Mouse (Mus musculus) cerebellum, postnatal 36 days (tissue): Measurements from ENCODE around the gene Slc1a7.

Source experiments
- DNase-seq, 2 experiments: peaks; one replicate each; pipeline ENCODE4 v3.0.0; 2021 to 2022; ENCODE audit warnings: mixed read lengths in 2 of 2

The Slc1a7 gene

DNA sequence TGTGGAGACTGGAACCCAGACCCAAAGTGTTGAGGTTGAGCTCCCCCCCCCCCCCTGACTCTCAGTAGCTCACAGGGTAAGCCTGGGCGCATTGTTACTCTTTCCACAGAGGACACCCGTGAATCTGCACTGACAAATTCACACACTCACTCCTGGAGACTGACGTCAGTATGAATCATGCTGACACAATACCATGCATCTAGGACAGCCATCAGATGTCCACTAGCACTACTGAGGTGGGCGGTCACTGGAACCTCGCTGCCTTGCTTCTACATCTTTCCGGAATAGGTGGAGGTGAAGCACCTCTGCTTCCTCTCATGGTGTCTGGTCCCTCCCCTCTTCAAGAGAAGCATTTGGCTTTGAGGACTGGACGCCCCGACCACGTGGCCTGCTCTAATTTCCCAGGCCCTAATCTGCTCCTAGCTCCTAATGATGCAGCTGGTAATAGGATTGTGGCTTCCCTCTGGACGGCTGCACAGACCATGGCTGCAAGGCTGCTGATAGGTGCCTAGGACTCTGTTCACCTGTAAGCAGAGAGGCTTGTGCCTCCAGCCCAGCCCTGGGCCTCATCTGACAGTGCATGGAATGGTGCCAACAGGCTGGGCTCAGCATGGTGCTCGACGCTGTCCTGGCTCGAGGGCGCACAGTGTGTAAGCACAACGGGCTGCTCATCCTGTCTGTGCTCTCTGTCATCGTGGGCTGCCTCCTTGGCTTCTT lies at the start of gene Slc1a7:
TSS of gene Slc1a7 (plus strand) at position 367 of the 717 bp plus-strand sequence.
- DNase-seq = no peak

GRCm38 (mm10) chr4:107920336-107920735 lies 47.8 kb upstream of the Slc1a7 start:
- no peak for DNase-seq

DNA sequence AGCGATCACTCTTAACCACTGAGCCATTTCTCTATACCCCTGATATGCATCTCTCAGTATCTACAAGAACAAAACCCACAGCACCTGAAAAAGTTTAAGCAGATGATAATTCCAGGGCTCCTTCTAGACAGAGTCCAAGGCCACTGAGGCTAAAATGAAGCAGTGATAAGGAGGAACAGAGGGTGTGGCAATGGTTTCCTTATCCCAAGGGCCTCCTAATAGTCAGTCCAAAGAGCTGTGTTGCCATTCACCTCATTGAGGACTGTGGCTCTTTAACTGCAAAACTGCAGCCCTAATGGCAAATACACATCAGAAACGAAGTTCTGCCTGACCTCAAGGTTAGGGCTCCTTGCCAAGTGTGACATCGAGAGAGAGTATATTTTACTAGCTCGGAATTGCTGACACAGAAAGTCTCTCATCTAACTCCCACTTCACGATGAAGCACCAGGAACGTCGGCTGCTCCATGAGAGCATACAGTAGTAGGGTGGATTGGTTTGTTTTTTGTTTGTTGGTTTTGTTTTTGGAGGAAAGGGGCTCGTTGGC lies 46.9 kb upstream of the Slc1a7 start:
- no peak for DNase-seq

GRCm38 (mm10) chr4:107921952-107922351 lies 46.2 kb upstream of the Slc1a7 start:
- no peak for DNase-seq

DNA sequence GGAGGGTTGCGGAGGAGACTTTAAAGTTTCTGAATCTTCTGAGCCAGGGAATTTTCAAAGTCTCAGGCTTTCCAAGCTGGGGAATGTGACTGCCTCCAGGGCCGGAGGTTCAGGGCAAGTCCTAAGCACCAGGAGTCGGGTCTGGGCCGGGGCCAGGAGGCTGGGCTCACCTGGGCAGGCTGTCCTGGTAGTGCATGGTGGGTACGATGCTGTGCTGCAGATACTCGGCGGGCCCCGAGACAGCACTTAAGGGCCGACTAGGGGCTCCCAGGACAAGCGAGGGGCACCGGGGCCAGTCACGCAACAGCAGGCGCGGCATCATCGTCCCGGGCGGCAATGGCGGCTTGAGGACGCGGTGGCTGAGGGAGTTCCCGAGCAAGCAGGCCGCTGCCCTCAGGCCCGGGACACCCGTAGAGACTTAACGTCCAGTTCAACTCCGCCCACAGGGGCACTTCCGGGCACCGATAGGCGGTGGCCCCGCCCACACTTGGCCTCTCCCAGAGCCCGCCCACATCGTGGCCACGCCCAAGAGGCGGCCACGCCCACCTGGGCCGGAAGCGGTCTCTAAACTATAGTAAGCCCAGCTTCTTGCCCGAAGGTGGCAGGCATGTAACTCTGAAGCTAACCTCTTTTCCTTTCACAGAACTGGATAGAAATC lies 44.9 kb upstream of the Slc1a7 start, which contains the start of gene Cpt2:
TSS of gene Cpt2 (minus strand) at position 466 of the 658 bp plus-strand sequence.
- DNase-seq = peak; percentile 76 to 82

DNA sequence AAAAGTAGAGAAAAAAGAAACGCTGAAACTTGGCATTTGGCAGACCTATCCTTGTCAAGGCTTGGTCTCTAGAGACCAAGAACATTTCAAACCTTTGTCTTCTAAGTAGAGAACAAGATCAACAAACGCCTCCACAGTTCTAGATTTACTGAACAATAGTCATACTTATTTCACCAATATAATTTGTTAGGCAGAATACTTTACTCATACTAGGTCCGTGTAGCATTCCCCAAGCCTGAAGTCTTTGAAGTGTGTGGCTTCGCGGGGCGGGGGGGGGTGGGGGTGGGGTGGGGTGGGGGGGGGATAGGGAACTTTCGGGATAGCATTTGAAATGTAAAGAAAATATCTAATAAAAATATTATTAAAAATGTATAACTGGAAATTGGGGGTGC lies 44.3 kb upstream of the Slc1a7 start:
- no peak for DNase-seq

- DNase-seq = no peak
These were observed 39.9 kb upstream of the Slc1a7 start for GRCm38 (mm10) chr4:107928269-107928668.

DNA sequence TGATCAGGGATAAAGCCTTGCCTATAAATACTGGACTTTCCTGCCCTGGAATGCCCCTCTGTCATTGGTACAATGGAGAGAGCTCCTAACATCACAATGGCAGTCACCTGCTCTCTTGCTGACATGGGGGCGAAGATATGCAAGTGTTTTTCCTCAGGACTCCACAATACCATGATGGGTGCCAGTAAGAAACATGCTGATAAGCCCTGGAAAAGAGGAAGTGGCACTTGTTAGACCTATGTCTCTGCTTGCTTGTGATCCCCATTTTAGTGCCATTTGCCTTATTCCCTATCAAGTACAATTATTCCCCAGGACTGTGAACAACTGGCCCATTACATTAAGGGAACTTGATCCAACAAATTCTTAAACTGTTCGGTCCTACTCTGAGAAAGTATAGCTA lies 39.4 kb upstream of the Slc1a7 start:
- no peak for DNase-seq

- no peak for DNase-seq
These were observed 36.7 kb upstream of the Slc1a7 start for GRCm38 (mm10) chr4:107931453-107931852.

DNA sequence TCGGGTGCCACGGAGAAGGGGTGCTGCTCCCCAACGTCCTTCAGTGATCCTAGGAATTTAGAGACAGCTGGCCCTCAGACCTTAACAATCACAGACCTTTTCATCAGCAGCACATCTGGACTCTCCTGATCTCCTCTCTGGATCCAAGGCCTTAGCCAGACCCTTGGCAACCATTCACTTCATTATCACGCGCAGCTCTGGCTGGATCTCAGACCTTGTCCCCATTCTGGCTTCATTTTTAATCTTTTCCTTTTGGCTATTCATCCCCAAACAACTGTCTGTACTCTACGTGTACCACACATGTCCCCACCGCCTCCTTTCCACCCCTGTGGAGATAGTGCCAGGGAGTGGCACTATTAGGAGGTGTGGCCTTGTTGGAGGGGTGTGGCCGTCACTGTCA lies 34.9 kb upstream of the Slc1a7 start:
- no peak for DNase-seq

DNA sequence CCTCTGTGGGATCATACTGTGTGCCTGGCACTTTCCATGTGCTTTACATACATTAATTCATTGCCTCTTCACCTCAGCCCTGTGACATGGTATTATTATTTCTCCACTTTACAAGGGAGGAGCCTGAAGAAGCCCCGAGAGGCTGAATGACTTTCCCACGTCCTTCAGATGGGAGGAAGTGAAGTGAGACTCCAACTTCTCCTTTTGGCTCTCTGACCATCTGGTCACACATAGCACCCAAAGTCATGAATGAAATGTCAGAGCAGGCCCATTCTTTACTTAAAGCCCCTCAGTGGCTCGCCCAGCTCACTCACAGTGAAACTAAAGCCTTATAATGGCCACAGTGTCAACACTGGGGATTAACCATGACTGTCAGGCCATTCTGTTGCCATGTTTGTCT lies 32.9 kb upstream of the Slc1a7 start:
- no peak for DNase-seq

DNA sequence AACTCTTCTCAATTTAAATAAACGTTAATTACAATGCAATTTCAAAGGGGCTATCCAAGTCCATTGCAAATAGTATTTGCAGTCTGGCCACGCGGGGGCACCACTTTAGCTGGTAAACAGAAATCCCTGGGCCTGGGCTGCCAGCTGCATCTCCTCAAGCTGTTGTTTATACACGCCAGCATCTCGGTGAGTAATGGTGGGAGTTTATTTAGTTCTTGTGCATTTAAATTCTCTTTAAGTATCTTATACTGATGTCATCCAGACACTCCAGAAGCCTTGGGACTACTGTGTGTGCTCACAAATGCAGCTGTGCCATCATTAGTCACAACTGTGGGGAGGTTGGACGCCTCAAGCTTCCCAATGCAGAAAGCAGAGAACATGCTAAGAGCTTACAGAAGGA lies 30.8 kb upstream of the Slc1a7 start:
- DNase-seq = peak; percentile 69 to 75

DNA sequence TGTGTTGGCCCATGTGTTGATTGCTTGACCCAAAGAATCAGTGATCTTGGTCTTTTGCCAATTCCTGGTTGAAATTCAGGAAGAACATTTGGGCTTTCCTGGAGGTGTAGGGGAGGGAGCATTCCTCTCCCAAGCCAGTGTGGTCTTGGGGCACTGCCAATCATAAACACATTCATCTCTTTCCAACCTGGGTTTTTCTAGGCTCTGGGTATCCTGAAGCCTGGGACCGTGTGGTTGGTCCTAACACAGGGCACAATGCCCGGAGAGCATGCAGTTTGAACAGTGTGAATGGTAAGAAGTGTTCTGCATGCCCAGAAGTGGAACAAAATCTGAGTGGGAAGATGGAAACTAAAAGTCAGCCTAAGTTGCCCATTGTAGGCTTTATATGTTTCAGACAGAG lies 30.0 kb upstream of the Slc1a7 start:
- DNase-seq = no peak

- DNase-seq = no peak
These were observed 25.4 kb upstream of the Slc1a7 start for GRCm38 (mm10) chr4:107942741-107943140.

DNA sequence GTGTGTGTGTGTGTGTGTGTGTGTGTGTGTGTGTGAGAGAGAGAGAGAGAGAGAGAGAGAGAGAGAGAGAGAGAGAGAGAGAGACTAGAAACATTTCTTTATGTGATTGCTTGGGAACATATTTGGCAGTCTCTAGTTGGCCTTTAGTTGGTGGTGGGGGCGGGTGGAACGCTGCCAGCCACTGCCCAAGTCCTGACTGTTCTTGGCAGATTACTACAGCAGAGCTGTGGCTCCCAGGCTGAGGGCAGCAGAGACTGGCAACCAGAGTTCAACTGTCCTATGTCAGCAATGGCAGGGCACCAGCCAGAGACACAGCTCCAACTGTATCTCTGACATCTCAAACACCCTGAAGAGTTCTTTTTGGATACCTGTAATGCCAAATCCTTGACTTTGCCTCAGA lies 24.0 kb upstream of the Slc1a7 start:
- DNase-seq = no peak

- DNase-seq = no peak
These were observed 18.2 kb upstream of the Slc1a7 start for GRCm38 (mm10) chr4:107949918-107950317.

GRCm38 (mm10) chr4:107952845-107953244 lies 15.3 kb upstream of the Slc1a7 start:
- DNase-seq = no peak

DNA sequence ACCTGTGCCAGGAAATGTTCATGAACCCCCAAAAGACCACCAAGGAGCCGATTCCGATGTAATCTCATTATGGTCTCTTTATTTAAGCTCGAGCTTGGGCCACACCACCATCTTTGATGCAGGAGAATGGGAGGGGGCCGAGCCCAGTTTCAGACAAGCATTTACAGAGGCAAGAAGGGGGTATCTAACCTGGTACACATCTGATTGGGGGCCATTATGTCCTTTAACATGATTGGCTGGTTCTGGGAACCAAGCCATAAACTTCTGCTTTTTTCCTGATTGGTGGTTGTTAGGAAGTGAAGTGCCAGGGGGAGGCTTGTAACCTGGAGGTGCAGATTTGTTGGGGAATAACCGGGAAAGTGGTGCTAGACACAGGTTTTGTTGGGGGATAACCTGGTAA lies 12.4 kb upstream of the Slc1a7 start:
- no peak for DNase-seq

- DNase-seq = no peak
These were observed 9.6 kb upstream of the Slc1a7 start for GRCm38 (mm10) chr4:107958487-107958886.

DNA sequence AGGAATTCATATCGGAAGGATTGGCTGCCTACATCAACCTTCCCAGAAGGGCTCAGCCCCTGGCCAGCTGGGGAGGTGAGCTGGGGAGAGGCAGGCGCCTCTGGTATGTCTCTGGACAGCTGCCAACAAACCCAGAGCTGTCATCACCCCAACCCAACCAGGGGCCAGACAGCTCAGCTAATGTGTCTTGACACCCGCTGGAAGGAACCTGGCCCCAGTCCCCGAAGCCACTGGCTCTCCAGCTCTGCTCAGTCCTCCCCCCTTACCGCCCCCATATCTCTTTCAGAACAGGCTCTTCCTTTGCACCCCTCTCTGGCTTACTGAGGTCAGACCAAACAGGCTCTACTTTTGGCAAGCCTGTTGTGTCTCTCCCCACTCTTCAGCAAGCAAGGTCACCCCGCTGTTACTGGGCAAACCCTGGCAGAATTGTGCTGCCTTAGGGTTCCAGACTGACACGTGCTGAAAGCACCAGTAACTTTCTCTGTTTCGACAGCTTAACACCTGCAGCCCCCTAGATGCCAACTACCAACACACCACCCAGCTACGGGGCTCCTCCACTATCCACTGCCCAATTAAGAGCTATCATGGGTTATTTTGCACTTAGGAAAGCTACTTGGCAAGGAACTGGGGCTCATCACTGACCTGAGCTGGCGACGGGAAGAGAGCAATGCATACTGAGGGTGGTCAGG lies 5.9 kb upstream of the Slc1a7 start:
- no peak for DNase-seq

- no peak for DNase-seq
These were observed 5.3 kb upstream of the Slc1a7 start for GRCm38 (mm10) chr4:107962792-107963191.

- no peak for DNase-seq
These were observed 1.6 kb upstream of the Slc1a7 start for GRCm38 (mm10) chr4:107966416-107967109.

- DNase-seq = no peak
These were observed 1.6 kb downstream of the Slc1a7 start for GRCm38 (mm10) chr4:107969781-107970180.
